Mouse (Mus musculus) induced T-regulatory cell, adult 2 months (primary cell): ENCODE results near the gene Prss22.

Source experiments
- DNase-seq: peaks from one replicate; pipeline ENCODE4 v3.0.0-alpha.2; 2012; ENCODE audit warnings: low read depth

Gene Prss22

DNA sequence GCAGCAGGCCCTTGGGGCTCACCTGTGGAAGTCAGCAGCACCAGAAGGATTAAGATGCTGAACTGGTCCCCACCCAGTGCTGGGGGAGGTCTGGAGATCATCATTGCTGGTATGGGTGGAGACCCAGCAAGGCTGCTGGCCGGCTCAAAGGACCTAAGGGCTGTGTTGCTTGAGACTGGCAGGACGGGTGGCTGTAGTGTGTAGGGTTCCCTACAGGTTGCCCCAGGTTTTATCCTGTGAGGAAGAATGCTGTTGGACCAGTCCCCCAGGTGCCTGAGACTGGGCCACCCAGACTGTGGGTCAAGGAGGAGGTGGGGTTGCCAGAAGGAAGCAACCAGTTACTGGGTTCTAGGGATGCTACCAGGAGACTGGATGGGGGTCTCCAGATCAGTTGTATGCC is at the start of gene Prss22:
Prss22 (minus strand) TSS at position 200 of the 400 bp plus-strand sequence.
- no peak for DNase-seq

DNA sequence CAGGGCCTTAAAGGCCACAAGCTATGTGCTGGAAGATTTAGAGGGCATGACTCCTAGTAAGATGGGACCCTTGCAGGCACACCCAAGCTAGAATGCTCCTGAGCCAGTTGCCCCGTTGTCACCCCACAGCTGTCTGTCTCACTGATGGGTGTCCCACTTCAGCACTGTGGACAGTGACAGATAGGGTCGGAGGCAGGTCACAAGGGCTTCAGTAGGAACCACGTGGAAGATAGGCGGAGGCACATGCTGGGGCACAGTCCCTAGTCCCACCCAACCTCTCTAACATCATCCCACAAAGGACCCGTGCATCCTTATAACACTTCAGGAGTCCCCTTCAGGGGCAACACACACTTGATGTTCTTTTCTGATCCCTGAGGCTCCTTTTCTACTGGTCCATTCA is 48.1 kb upstream of the Prss22 start:
- DNase-seq = no peak

DNA sequence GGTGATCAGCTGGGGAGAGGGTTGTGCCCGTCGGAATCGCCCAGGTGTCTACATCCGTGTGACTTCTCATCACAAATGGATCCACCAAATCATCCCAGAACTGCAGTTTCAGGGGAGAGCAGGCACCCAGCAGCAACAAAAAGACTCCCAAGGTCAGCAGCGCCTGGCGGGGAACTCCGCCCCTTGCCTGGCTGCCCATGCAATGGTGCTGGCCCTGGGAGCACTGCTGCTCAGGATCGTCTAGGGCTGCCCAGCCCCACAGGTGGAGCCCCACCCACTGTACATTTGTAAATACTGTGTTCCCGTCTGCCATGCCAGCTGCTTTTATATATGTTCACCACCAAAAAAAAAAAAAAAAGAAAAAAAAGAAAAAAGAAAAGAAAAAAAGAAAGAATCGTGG is 47.7 kb upstream of the Prss22 start:
- no peak for DNase-seq

DNA sequence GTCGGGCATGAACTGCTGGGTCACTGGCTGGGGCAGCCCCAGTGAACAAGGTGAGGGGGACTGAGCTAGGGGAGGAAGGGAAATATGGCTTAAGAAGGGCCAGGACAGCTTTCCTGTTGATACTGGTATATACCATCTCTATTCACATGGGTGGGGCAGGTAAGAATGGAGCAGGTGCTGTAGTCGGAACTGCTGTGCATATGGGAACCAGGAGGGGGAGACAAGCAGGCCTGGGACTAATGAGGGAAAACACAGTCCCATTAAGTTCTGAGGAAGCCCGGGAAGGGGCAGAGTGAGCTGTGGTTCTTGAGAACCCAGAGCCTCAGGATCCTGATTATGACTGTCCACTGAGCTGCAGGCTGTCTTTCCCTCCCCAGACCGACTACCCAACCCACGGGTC is 46.6 kb upstream of the Prss22 start:
- DNase-seq = no peak

DNA sequence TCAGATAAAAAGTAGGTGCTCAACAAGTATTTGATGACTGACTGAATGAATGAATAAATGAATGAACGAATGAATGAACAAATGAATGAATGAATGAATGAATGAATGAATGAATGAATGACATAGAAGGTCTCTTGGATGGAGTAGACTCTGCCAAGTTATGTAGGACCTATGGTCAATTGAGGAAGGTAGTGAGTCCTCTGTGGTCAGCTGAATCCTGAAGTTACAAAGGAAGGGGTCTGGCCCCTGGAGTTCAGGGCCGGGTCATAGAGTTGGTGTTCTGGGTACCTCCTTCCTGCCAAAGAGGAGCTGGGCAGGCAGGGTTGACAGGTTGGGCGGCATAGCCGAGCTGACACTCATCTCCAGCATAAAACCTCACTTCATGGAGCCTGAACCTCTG is 39.9 kb upstream of the Prss22 start, which contains the start of gene Prss27:
Prss27 (plus strand) TSS at position 301 of the 400 bp plus-strand sequence.
- DNase-seq = no peak

DNA sequence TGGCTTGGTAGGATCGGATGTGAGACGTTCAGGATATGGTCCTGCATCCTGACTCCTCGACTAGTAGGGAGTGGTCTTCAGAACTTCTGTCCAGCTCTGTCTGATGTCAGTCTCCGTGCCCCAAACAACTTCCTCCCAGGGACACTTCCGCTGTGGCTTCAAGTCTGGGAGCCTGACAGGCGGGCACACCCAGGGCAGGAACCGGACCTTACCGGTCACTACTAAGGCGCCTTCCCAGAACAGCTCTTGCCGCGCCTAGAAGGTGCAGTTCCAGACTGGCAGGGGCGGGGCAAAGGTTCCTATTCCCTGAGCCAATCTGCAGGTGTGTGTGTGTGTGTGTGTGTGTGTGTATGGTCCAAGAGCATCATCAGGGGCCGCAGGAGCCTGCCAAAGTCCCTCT is 39.5 kb upstream of the Prss22 start:
- no peak for DNase-seq

DNA sequence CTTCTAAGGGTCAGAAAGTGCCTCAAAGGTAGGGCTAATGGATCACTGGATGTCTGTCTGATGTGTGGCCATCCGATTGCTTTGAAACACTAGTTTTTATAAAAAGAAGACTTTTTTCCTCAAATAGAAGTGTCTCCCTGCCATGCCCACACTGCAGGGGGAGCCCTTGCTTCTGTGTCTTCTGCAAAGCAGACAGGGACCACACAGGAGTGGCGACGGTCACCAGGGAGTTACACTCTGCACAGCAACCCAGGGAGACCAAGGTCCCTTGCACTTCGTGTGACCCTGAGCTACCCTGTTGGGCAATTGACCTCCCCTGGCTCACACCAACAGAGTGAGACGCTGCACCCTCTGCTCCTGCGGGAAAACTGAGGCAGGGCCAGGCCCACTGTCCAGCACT is 39.1 kb upstream of the Prss22 start:
- no peak for DNase-seq

DNA sequence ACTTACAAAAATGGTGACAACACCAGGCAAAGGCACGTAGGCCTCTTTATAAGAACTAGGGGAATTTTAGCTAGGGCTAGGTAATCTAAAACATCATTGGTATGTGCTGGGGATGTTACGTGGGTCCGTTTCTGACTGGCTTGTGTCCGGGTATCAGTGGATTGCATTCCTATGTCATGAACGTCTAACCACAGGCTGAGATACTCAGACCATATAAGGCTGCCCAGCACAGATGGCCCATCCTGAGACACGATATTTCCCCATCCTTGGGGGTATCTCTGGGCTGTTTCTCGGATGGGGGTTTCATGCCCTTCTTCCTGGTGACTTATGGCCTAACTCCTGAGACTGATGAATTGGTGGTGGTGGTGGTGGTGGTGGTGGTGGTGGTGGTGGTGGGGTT is 37.2 kb upstream of the Prss22 start:
- DNase-seq = no peak

DNA sequence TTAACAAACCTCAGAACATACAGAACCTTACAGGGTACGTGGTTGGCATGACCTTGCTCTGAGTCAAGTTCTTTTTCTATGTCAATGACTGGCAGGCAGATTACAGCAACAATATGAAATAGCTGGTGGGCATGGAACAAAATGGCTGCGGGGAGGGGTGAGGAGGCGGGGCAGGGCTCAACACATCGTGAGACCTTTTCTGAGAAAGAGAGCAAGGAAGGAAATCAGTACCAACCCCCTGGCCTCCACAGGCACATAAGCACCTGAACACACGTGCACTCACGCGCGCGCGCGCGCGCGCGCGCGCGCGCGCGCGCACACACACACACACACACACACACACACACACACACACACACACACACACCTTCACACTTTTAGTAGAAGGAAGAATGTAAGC is 32.7 kb upstream of the Prss22 start:
- no peak for DNase-seq

DNA sequence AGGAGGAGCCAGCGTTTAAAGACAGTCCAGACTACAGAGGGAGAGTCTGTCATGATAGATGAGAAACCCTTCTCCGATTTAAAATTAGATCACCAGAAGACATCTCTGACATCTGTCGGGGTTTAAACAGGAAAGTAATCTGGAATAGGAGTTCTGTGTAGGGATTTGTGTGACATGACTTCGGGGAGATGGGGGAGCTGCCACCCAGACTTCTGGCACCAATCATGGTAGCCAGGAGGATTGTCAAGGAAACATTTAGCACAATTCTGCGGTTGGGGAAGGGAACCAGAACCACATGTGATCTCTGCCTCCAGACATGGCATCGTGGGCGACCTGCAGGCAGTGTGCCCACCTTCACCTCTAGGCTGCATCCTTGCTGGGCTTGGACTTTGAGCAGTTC is 31.6 kb upstream of the Prss22 start:
- no peak for DNase-seq

DNA sequence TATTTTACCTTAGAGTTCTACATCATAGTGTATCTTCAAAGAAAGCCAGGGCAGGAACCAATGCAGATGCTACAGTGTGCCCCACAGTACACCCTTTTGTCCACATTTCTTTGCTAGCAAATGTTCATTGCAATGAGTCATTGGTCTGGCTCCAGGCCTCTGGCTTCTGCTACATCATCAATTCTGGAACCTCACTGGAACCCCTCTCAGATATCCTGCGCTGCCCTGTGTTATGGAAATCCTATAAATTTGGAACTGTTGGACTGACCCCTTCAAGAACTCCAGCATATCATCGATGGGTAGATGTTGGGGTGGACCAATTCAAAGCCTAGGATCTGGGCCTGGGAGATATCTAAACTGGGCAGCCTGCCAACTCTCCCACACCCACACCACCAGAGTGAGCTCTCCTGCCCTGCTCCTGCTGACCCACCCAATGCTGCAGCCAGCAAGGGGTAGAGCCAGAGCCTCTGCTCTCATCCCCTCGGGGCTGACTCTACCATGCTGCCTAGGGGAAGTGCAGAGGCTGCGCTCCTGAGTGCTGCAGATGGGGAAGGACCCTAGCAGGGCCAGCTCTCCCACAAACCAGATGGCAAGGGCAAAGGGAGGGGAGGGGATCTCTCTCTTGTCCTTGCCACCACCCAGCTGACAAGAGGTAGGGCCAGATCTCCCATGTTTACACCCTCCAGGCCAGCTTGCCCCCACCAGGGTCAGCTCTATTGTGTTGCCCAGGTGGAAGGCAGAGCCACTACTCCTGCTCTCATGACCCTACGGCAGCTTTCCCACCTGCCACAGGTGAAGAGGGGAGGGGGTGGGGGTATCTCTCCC is 23.7 kb upstream of the Prss22 start:
- no peak for DNase-seq

DNA sequence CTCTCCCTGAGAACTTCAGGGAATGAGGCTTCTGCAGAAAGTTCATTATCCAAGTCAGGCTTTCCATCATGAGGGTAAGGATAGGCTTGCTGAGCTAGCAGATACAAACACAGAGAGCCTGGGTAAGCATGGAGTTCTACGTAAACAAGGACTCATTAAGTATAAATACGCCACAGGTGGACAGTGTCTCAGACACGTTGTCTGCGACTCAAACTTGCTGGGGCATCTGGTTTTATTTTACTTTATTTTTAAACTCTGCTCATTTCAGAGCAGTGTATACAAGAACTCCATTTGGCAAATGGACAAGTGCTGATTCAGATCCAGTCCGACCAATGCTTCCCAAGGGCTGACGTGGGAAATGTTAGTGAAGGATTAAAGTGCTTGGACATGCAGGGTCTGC is 22.8 kb upstream of the Prss22 start:
- no peak for DNase-seq

DNA sequence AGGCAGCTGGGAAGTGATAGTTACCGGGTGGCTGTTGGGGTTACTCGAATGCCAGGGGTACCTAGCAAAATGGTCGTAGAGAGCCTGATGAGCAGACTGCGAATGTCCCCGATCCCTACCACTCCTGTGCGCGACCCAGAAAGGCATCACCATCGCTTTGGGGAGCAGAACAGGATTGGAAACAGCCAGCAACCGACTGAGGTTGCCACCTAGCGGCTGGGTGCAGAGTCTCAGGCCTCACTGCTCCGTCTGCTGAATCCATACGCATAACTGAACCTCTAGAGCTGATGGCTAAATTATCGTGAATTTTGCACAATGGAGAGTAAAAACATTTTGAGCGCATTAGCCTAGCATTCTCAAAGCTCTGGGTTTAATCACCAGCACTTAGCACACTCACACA is 17.8 kb upstream of the Prss22 start:
- peak; percentile 29 for DNase-seq

DNA sequence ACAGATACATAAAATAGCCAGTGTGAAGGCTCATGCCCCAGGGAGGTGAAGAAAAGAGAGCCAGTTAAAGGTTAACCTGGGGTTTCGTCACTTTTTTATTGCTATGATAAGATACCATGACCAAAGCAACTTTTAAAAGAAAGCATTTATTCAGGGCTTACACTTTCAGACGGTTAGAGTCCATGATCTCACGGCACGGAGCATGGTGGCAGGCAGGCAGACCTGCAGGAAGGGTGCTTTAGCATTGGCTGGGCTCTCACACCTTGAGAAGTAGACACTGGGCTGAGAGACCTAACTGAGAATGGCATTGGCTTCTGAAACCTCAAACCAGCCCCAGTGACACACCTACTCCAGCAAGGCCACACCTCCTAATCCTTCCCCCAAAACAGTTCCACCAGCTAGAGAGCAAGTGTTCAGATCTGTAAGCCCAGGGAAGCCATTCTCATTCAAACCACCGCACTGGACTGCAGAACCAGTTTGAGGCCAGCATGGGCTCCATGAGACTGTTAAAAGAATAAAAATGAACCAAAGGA is 16.6 kb upstream of the Prss22 start:
- DNase-seq = no peak

DNA sequence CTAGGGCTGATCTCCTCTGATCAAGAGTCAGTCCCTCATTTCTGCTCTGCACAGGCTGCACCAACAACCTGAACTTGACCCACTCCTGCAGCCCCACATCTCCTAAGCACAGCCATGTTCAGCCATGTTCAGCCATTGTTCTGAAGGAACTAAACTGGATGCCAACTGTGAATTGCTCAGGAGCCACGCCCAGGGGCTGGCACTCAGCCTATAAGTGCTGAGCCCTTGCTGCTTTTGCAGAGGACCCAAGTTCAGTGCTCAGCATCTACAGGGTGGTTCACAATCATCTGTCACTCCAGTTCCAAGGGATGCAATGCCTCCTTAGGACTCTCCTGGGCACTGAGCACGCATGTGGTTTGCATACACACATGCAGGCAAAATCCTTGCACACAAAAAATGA is 15.0 kb upstream of the Prss22 start:
- DNase-seq = no peak

DNA sequence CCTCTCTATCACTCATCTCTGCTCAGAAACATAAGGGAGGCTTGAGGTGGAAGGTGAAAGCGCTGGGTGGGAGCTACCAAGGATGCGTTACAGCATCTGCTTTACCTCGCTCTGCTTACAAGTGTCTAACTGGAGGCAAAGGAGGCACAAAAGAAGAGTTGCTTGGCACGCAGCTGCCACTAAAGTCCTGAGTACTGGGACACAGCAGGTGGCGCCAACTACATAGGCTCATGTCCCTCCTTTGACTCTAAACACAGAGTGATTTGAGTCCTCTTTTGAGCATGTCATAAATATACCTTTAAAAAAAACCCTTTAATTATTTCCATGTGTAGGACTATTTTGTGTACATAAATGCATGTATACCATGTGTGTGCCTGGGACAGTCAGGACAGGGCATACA is 11.7 kb upstream of the Prss22 start:
- no peak for DNase-seq

DNA sequence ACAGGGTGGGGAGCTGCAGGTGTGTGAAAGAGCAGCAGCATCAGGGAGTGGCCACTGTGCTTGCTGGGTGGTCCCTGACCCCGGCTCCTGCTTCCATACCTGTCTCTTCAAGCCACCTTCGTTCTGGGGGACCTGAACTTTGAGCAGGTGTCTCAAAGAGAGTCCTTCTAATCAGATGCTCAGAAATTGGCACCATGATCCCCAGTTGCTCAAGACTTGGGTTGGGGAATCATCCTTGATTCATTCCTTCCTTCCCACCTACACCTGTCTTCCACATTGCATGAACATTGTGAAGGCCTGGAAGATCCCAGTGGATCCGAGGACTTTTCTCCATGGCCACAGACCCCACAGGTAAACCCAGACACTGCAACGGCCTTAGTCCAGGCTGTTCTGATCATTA is 10.2 kb upstream of the Prss22 start:
- no peak for DNase-seq

DNA sequence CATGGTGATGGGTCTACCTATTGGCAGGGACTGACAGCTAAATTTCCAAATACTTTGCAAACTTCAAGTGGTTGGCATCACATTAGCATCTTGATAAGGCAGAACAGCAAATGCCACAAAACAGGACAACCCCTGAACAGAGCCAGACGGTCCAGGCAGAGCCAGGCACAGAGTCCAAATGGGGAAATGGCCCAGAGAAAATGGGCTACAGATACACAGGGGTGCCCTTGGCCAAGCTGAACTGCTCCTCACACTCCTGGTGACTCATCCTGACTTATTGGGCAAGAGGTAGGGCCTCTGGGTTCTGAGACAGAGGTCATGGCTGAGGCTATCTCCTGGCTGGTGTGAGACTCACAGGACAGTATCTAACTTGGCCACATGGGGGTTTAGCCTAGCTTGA is 9.5 kb upstream of the Prss22 start:
- no peak for DNase-seq

DNA sequence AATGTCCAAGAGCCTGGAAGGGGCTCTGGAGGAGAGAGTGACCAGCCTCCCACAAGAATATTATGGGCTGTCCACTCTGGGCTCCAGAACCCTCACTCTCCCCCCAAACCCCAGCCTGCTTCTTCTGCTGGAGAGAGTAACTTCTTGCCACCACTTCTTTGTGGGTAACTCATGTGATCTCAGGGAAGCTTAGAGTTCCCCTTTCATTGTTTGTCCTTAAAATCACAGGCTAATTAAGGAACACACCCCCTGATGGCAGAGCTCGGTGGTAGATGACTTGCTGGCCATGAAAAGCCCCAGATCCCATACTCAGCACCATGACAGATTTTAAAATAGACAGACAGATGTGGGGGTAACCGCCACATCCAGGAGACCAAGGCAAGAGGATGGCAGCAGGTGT is 9.0 kb upstream of the Prss22 start:
- no peak for DNase-seq

DNA sequence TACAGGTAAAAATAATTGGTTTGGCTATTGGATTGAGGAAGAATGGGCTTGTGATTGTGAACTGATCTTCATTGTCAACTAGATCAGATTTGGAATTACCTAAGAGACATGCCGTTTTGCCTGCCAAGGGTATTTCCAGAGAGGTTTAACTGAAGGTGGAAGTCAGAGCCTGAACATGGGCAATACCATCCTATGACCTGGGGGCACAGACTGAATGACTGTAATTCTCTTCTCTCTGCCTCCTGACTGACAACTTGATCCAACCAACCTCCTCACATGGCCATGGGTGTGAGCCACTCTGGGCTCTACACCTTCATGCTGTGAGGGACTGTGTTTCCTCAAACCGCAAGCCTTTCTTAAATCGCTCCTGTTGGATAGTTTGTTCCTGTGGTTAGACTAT is 7.1 kb upstream of the Prss22 start:
- DNase-seq = no peak

DNA sequence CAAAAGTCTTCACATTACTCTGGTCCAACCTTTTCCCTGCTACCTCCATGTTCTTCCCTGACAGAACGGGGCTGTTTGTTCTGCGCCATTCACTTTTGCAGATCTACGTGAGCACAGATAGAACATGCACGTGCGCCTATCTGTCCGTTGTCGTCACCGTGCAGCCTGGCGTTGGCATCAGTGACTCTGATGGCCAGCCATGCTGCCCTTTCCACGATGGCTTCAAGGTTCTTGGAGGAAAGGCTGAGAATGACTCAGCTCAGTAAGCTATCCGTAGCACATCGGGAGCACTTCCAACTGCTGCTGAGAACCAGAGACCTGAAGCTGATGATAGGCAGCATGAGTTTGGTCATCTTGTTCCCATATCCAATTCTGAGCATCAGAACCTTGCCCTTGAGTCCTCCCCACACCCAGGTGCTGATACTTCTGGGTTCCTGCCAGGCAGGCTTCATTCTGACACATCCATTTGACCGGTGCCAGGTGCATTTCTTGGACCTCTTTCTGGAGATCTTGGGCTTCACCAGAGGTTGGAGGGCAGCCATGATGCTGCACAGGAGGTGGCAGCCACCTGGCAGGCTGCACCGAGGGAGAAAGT is 6.3 kb upstream of the Prss22 start:
- no peak for DNase-seq

DNA sequence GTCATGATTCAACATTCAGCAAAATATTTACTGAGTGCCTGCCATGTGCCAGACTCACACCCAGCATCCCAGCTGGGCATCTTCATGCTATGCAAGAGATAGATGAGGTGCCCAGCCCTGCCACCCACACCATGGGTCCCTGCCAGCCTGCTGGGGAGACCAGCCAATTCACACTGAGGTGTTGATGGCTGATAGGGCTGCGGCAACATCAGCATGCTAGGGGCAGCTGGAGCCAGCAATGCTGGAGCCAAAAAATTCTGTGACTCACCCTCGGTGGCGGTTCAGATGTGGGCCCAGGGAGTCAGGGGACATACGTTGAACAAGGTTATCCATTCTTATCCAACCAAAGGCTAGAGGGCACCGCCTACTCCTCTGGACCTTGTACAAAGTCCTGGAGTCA is 2.5 kb upstream of the Prss22 start:
- no peak for DNase-seq

DNA sequence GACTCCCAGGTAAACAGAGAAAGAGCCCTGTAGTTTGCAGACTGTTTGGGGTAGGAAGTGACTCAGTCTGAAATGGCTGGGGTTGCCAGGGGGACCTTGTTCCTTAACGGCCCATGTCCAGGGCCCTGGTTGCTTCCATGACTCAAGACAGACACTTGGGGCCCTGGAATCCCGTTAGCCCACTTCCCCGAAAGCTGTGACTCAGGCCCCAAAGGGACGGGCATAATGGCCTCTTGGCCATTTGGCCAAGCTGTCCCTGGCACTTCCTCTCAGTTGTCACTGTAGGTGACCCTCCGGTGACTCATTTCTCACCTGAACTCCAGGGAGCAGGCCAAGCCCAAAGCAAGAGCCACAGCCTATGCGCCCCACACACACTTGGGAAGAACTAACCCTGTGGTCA is 483 bp upstream of the Prss22 start:
- DNase-seq = no peak

DNA sequence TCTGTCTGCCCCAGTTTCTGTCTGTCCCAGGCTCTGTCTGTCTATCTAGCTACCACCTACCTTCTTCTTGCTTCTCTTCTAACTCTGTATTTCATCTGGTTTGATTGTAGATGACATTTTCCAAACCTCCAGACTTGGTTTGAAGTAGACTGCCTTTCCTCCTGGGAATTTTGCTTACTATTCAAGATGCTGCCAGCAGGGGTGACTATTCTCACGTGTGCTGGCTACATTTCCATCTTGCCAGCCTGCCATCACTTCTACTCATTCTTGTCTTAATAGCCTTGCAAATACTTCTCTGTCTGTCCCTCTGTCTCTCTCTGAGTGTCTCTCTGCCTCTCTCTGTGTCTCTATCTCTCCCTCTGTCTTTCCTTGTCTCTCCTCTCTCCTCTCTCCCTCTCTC is 2.5 kb downstream of the Prss22 start:
- no peak for DNase-seq
